Mouse (Mus musculus): ENCODE measurements at regions not wholly inside any gene's neighbourhood (a gene's known extent, or its start where the extent isn't known, plus 50 kb on each side); places are given as distances from the start of the nearest gene placed in this dataset.

- DNase-seq: no peak
Measured at GRCm38 (mm10) chr13:10527251-10527650, 166.6 kb upstream of the Chrm3 start.

DNA sequence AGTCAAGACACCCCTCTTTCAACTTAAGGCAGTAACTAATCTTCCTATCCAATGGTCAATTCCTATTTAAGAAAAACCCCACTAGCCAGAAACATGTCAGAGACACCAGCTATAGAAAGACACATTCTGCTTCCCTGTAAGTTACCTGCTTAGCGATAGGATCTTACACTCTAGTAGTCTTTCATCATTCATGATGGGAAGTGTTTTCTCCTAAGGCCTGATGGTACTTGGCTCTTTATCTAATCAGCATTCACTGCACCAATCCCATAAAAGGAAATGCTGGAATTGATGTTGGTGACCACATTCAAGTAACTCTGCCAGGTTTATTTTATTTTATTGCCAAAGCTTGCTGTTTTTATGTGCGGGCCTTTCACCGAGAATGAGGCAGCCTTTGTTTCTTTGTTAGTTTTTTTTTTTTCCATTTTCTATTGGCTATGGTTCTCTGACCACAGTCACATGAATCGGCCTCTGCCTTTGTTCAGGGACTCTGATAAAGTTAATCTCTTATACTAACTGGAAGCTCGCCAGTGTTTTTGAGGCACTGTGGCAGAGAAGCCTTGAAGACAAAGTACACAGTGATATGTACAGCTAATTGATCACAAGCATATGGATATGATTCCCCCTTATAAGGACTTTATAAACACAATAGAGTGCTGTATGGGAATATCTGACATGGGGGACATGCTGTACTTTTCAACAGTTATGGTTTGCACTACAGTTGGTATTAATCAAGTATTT is 166.0 kb upstream of the Chrm3 start:
- DNase-seq: no peak

DNA sequence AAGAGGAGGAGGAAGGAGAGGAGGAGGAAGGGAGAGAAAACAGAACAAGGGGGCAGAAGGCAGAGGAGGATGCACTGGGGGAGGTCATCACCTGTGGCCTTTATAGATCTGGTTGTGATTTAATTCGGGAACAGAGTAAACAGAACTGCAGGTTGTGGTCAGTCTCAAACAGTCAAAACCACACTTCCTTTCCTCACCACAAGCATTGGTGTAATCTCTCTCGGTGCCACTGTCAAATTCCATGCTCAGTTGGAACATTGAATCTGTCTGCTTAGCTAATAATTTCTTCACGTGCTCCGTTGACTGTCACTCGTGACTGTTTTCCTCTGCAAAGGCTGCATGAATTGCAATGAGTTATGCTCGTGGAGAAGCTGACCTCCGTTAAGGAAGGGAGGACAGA is 143.6 kb upstream of the Chrm3 start:
- DNase-seq: no peak

- DNase-seq: peak in 1 of 2 experiments; percentile 2
Measured at GRCm38 (mm10) chr13:10455323-10455722, 94.7 kb upstream of the Chrm3 start.

GRCm38 (mm10) chr13:10454667-10455066 is 94.0 kb upstream of the Chrm3 start:
- no peak for DNase-seq

DNA sequence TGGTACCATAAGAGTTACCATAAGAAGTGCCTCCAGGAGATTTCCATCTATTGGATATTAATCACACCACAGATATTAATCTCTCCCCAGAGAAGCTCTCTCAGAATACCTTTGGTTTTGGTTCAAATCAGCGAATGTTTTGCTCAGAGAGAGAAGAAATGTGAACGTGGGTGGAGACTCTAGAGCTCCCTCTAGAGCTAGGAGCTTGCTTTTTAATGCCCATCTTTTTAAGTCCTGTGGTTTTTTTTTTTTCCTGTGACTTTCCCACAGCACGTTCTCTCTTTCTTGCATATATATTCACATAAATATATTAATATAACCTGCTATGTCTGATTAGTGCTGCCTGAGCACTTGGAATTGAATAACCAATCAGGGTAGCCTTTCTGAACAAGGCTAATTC is 90.4 kb upstream of the Chrm3 start:
- DNase-seq: no peak

- no peak for DNase-seq
Measured at GRCm38 (mm10) chr13:10449502-10449901, 88.9 kb upstream of the Chrm3 start.

DNA sequence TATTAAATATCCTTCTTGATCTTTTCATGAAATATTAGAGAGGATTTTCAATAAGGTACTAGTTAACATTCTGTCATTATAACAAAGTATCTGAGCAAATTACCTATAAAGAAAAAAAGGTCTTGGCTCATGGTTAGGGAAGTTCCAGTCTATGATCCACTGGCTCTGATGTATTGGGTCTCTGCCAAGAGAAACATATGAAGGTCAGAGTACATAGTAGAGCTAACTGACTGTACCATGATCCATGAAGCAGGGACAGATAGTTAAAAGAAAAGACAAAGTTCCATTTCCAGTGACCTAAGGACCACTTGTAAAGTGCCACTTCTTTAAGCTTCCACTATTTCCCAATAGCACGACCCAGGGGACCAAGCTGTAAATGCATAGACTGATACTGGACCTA is 87.2 kb upstream of the Chrm3 start:
- DNase-seq: no peak

DNA sequence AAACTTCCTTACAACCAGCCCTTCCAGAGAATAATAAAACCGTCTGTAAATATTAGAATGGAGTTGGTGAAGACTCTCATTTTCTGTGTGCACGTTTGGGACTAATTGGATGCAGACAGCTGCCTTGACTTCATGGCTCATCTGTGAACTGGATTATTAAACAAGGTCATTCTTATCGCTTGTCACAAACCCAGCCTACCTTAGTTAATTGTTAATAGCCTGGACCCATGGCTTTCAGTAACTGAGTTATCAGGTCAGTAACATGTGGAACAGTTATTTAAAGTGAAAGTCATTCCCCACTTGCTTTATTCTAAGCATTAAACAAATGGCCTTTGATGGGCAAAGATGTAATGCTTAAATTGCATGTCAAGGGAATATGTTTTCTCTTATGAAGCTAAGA is 85.0 kb upstream of the Chrm3 start:
- no peak for DNase-seq
